Mouse (Mus musculus) ES-Bruce4 (cell line): Measurements from ENCODE around the gene Bloc1s3.

Source experiments
- CTCF ChIP-seq: IDR thresholded peaks from one replicate; pipeline ENCODE4 v1.8.1; 2011; ENCODE audit warnings: low read depth, low read length
- POLR2A ChIP-seq: IDR thresholded peaks from one replicate; pipeline ENCODE4 v1.8.1; 2011; ENCODE audit warnings: low read length; ENCODE audit not compliant: insufficient read depth

DNA sequence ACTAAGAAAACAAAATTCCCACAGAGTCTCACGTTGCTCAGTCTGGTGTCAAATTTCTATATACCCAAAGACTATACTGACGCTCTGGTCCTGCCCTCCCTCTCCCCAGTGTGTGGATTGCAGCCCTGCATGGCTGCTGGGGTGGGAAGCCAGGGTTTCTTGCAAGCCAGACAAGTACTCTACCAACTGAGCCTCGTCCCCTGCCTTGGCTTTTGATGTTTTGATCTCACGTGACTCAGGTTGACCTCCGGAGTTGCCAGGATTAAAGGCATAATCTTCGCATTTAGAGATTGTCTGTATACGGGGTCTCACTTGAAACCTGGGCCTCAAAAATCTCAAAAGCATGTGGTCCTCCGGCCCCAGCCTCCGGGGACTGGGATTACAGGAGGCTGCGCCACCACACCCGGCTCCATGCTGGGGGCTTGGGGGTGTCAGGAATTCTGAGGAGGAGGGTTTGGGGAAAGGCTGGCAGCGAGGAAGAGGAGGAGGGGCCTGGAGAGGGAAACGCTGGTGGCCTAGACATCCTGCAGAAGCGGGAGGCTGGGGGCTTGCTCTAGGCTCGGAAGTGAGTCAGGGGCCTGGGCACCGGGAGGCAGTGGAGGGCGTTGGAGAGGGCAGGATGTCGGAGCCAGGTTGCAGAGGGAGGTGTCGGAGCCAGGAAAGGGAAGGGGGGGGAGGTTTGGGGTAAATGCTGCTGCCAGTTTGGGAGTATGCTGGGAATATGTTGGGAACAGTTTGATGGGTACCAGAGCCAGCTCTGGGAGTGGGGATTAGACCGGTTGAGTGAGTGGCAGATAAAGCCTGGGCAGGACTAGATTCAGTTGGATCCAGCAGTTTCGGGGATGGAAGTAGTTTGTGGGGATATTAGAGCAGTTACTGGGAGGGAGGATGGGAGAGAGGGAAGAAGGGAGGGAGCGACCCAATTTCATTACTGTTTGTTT, 43.5 kb downstream of the Bloc1s3 start:
- no peak for TF ChIP-seq CTCF
- TF ChIP-seq POLR2A, result no peak
